Mouse (Mus musculus) heart, embryonic 16.5 days (tissue): ENCODE results near the gene Pfkl. TPM values are rescaled to one million over a fixed set of nuclear protein-coding genes. Genes with fewer than 3 reads are reported as not detected.
"Not testable (repeated sequence)": the region's sequence is repeated elsewhere in the genome, so short reads cannot be mapped to it uniquely, and the experiment has no call there.

ENCODE experiments used
- ATAC-seq: fragments of 200-750 bp; cut with Nextera tagmentation; replicated peaks from 2 replicates; pipeline ENCODE4 v1.8.0; 2017; ENCODE audit warnings: moderate number of reproducible peaks; ENCODE audit not compliant: insufficient read depth, low FRiP score; ENCODE audit errors: extremely low read depth
- H3K27ac ChIP-seq: fragments of 300-500 bp; sonication (generic); 2 replicates; pipeline ENCODE4 v1.5.1; 2014; ENCODE audit warnings: mild to moderate bottlenecking, low read length, control low read depth, moderate library complexity
- H3K27me3 ChIP-seq: fragments of 300-500 bp; sonication (generic); 2 replicates; pipeline ENCODE4 v1.6.1; 2014; ENCODE audit warnings: low read length, mixed read lengths; ENCODE audit not compliant: control insufficient read depth, insufficient read depth
- H3K36me3 ChIP-seq: fragments of 300-500 bp; sonication (generic); 2 replicates; pipeline ENCODE4 v1.6.1; 2014; ENCODE audit not compliant: control insufficient read depth, insufficient read depth
- H3K4me1 ChIP-seq: fragments of 300-500 bp; sonication (generic); 2 replicates; pipeline ENCODE4 v1.6.1; 2014; ENCODE audit warnings: low read length, mixed read lengths; ENCODE audit not compliant: control insufficient read depth, insufficient read depth
- H3K4me2 ChIP-seq: fragments of 300-500 bp; sonication (generic); 2 replicates; pipeline ENCODE4 v1.6.1; 2014; ENCODE audit warnings: low read depth, mild to moderate bottlenecking, control low read depth, low read length
- H3K4me3 ChIP-seq: fragments of 300-500 bp; sonication (generic); 2 replicates; pipeline ENCODE4 v1.5.1; 2014; ENCODE audit warnings: mild to moderate bottlenecking, control low read depth, low read length
- H3K9ac ChIP-seq: fragments of 300-500 bp; sonication (generic); 2 replicates; pipeline ENCODE4 v1.6.1; 2014; ENCODE audit warnings: low read length, control low read depth
- H3K9me3 ChIP-seq: fragments of 300-500 bp; sonication (generic); replicated peaks from 2 replicates; pipeline ENCODE4 v1.6.1; 2016; ENCODE audit warnings: low read length; ENCODE audit not compliant: control insufficient read depth
- WGBS: fragments of 180-500 bp; shearing (Covaris S2); extraction: QIAGEN DNeasy Blood & Tissue Kit; methylation state at CpG from one replicate; pipeline ENCODE4 v1.1.7; 2014; 5-methylcytosine and 5-hydroxymethylcytosine counted together
- polyA plus RNA-seq: library from polyadenylated mRNA; unstranded; fragments of >200 nt; fragmentation: Nextera tagmentation; extraction: Ambion mirVana; gene quantifications from 2 replicates; pipeline ENCODE4 v1.2.1, GENCODE M21; 2015

Gene Pfkl
- polyA plus RNA-seq, 1 experiment from 2014 or later = 203 TPM

DNA sequence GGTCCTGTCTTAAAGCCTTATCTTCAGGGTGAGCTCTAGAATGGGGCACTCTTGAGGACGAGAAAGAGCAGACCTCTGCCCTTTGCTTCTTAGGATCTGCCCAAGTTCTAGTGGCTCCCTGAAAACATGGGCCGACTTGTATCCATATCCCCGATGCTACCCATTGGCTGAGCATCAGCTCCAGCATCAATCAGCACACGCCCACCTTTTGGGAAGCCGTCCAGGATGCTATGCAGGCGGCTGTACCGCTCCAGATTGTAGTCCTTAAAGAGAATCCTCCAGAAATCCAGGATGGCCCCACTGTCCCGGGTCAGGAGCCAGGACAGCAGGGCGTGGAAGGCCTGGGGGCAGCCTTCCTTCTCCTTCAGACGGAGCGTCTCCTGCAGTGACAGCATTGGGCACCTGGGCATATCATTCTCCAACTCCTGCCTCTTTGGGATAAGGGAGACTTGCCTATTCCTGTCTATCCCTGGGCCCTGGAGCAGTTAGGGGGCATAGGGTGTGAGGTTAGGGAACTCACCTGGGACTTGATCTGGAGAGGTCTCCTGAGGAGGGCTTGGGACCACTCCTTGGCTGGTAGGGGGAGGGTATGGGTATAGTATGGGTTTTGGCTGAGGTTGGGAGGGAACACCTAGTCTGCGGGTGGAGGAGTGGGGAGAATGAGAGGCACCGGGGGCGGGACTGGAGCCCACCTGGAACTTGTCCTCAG is 33.0 kb upstream of the Pfkl start:
- 63% methylated on average over 14 of the region's 14 CpGs for WGBS
- H3K4me3 ChIP-seq = peak overlapping the region; percentile 17
- no peaks in the 10 kb centered on the region for H3K9me3 ChIP-seq
- no peak overlapping the region for H3K27ac ChIP-seq
- 0 out of 2 replicates have a peak, but pooled peaks cover 2% of the 10 kb centered on the region for H3K4me1 ChIP-seq
- 0 out of 2 replicates have a peak, but pooled peaks cover 4% of the 10 kb centered on the region for H3K27me3 ChIP-seq
- no peaks in the 10 kb centered on the region for H3K36me3 ChIP-seq
- peak overlapping the region; percentile 54 for H3K4me2 ChIP-seq
- ATAC-seq = no peak
- no peak overlapping the region for H3K9ac ChIP-seq

DNA sequence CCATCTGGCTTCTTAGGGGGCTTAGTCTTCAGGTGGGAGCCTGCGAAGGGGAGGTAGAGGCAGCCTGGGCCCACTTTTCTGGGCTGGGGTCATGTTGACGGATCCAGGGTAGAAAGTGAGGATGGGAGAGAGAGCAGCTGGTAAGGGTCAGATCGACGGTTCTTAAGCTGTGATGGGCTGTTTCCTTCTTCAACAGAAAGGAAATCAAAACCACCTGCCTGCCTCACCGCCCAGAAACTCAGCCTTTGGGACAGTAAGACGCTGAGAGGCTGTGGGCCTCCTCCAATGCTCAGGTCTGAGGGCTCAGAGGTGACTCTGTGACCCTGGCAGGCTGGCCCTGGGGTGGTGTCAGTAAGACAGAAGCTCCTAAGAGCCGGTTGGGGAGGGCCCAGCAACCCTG is 32.2 kb upstream of the Pfkl start:
- 69% methylated on average over 7 of the region's 7 CpGs for WGBS

GRCm38 (mm10) chr10:78041647-78042046 is 31.8 kb upstream of the Pfkl start, which contains the start of gene Dnmt3l:
Dnmt3l (plus strand) TSS chr10:78041947.
- no peak within 1 kb of the TSS for H3K4me2 ChIP-seq
- no peak within 1 kb of the TSS for H3K4me3 ChIP-seq
- no peak within 1 kb of the TSS for H3K9ac ChIP-seq
- no peaks in the 10 kb centered on the region for H3K9me3 ChIP-seq
- H3K27me3 ChIP-seq = 0 out of 2 replicates have a peak, but pooled peaks cover 4% of the 10 kb centered on the region
- ATAC-seq = no peak
- H3K27ac ChIP-seq = no peak within 1 kb of the TSS
- 0 out of 2 replicates have a peak, but pooled peaks cover 2% of the 10 kb centered on the region for H3K4me1 ChIP-seq
- H3K36me3 ChIP-seq = no peaks in the 10 kb centered on the region
- 91% methylated on average over 5 of the region's 5 CpGs for WGBS

More for the DNA sequence above, 32.2 kb upstream of the Pfkl start:
- H3K27me3 ChIP-seq = 0 out of 2 replicates have a peak, but pooled peaks cover 4% of the 10 kb centered on the region
- no peak overlapping the region for H3K9ac ChIP-seq
- H3K9me3 ChIP-seq = no peaks in the 10 kb centered on the region
- no peak for ATAC-seq
- no peak overlapping the region for H3K4me2 ChIP-seq
- H3K4me3 ChIP-seq = no peak overlapping the region
- 0 out of 2 replicates have a peak, but pooled peaks cover 2% of the 10 kb centered on the region for H3K4me1 ChIP-seq
- H3K36me3 ChIP-seq = no peaks in the 10 kb centered on the region
- H3K27ac ChIP-seq = no peak overlapping the region

GRCm38 (mm10) chr10:78037139-78037538 is 27.3 kb upstream of the Pfkl start:
- Histone ChIP-seq H3K27me3 (no peaks in the 10 kb centered on the region), H3K4me3 (no peak overlapping the region), H3K4me2 (no peak overlapping the region), H3K9me3 (no peaks in the 10 kb centered on the region), H3K27ac (no peak overlapping the region), H3K9ac (no peak overlapping the region), H3K4me1 (no peaks in the 10 kb centered on the region), H3K36me3 (no peaks in the 10 kb centered on the region)
- WGBS = 74% methylated on average over 4 of the region's 4 CpGs
- ATAC-seq = no peak

DNA sequence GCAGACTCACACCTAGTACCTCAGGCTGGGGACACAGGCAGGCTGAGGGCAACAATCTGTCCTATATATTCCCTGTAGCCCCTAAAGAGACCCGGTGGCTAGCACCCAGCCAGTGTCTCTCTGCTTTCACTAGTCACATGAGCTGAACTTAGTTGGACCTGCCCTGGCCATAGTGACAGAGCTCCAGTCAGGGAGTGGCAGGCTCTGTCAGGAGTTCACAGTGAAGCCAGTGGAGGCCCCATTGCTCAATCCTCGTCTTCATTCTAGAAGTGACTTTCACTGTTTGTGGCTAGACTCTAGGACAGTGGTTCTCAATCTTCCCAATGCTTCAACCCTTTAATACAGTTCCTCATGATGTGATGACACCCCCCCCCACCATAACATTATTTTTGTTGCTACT is 22.1 kb upstream of the Pfkl start:
- WGBS = 69% methylated on average over 2 of the region's 2 CpGs
- H3K27ac ChIP-seq = no peak overlapping the region
- H3K36me3 ChIP-seq = no peaks in the 10 kb centered on the region
- ATAC-seq = no peak
- no peak overlapping the region for H3K4me3 ChIP-seq
- H3K9ac ChIP-seq = no peak overlapping the region
- no peaks in the 10 kb centered on the region for H3K9me3 ChIP-seq
- H3K4me1 ChIP-seq = no peaks in the 10 kb centered on the region
- no peak overlapping the region for H3K4me2 ChIP-seq
- no peaks in the 10 kb centered on the region for H3K27me3 ChIP-seq

DNA sequence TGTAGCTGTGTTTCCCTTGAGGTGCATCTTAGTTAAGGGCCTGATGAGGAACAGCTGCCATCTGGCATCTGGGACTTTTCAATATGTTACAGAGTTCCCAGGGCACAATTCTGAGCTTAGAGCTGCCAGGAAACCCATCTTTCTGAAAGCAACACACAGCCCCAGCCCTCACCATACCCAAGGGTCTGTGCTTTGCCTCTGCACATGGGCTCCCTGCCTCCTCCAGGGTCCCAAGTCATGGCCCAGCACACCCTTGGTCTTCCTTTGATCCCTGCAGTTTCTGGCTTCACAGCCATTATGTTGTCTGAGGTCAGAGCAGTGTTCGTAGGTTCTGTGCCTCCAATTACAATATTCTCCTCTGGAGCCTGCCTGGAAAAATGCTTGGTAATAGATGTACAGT is 19.2 kb upstream of the Pfkl start:
- H3K9ac ChIP-seq = no peak overlapping the region
- H3K4me1 ChIP-seq = no peaks in the 10 kb centered on the region
- H3K36me3 ChIP-seq = no peaks in the 10 kb centered on the region
- no peaks in the 10 kb centered on the region for H3K27me3 ChIP-seq
- no peak for ATAC-seq
- H3K4me3 ChIP-seq = no peak overlapping the region
- H3K4me2 ChIP-seq = no peak overlapping the region
- no peak overlapping the region for H3K27ac ChIP-seq
- H3K9me3 ChIP-seq = no peaks in the 10 kb centered on the region
- whole genome bisulfite sequencing = 94% methylated on average over 1 of the region's 1 CpGs

DNA sequence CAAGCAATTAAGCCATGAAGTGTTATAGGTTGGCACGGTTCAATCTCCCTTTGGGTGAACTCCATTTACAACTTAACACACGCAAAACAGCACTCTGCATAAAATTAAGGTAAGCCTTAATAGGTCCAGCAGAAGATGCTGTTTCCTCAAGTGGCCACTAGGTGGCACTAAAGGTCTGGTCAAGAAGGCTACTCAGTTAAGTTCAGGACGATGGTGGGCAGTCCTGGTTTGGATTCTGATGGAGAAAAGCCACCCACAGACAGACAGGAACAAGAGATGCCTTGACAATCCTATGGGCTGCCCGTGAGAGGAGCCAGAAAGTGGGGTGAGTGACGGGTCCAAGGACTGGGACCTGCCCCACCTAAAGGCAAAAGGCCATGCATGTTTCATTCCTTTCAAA is 18.2 kb upstream of the Pfkl start:
- WGBS = 5% methylated on average over 5 of the region's 5 CpGs
- Histone ChIP-seq H3K9ac (no peak overlapping the region), H3K9me3 (no peaks in the 10 kb centered on the region), H3K27ac (no peak overlapping the region), H3K4me2 (no peak overlapping the region), H3K4me3 (no peak overlapping the region), H3K27me3 (no peaks in the 10 kb centered on the region), H3K36me3 (no peaks in the 10 kb centered on the region), H3K4me1 (no peaks in the 10 kb centered on the region)
- no peak; the same call in 1 of the 2 replicates for ATAC-seq

GRCm38 (mm10) chr10:78025453-78025852 is 15.6 kb upstream of the Pfkl start:
- not testable (repeated sequence) for H3K36me3 ChIP-seq, H3K4me1 ChIP-seq, ATAC-seq, H3K4me3 ChIP-seq, H3K27ac ChIP-seq, H3K9me3 ChIP-seq, H3K9ac ChIP-seq, H3K27me3 ChIP-seq, H3K4me2 ChIP-seq
- WGBS = 65% methylated on average over 6 of the region's 8 CpGs

- H3K4me2 ChIP-seq, H3K4me3 ChIP-seq, H3K9ac ChIP-seq, H3K27me3 ChIP-seq, ATAC-seq, H3K27ac ChIP-seq, H3K36me3 ChIP-seq, H3K9me3 ChIP-seq, H3K4me1 ChIP-seq: not testable (repeated sequence)
- 95% methylated on average over 6 of the region's 11 CpGs for WGBS
Measured at GRCm38 (mm10) chr10:78019984-78020383, 10.1 kb upstream of the Pfkl start.
